Mouse (Mus musculus): ENCODE measurements around the gene Unk. TPM values are rescaled to one million over a fixed set of nuclear protein-coding genes. Genes with fewer than 3 reads are reported as not detected.
A peak's percentile ranks its signal among the peaks of the same experiment; 100 is the strongest.

Unk gene
- polyA plus RNA-seq, 1 experiment from 2014 or later: 34.1 TPM

DNA sequence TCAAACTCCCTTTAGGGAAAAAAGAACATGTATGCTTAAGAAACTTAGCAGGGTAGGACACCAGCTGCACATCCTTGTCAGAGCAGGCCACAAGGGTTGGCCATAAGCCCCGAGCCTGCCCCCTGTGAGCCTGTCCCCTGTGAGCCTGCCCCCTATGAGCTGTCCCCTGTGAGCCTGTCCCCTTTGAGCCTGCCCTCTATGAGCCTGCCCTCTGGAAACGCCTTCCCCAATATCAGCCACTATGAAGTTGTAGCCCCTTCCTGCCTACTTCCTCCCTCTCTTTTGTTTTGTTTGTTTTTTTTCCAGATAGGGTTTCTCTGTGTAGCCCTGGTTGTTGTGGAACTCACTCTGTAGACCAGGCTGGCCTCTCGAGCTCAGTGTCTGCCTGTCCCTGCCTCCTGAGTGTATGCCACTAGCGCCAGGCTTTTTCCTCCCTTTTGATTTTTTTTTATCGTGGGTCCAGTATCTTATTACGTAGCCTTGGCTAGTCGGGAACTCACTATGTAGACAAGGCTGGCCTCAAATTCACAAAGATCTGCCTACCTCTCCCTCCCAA lies 44.4 kb downstream of the Unk start:
- ATAC-seq (replicated peaks; ENCODE audit: low FRiP score) (no peak), DNase-seq (ENCODE audit: low spot score) (no peak)
- Histone ChIP-seq H3K36me3 (ENCODE audit: control insufficient read depth, insufficient read depth, low read length) (peaks cover 9% of the 10 kb centered on the region; the same call in 1 of the 2 replicates), H3K27ac (ENCODE audit: low read depth, low read length) (peak overlapping the region; percentile 35; the same call in 1 of the 2 replicates), H3K9me3 (ENCODE audit: control insufficient read depth, low read length) (no peaks in the 10 kb centered on the region), H3K4me2 (no peak overlapping the region), H3K4me3 (ENCODE audit: low read depth, low read length) (no peak overlapping the region), H3K27me3 (replicated peaks; ENCODE audit: control insufficient read depth, insufficient read depth, low read length) (no peaks in the 10 kb centered on the region), H3K9ac (ENCODE audit: low read depth, low read length) (no peak overlapping the region), H3K4me1 (replicated peaks; ENCODE audit: control insufficient read depth, insufficient read depth, low read length) (peaks cover 45% of the 10 kb centered on the region)
- whole genome bisulfite sequencing: 49% methylated on average over 7 of the region's 7 CpGs

DNA sequence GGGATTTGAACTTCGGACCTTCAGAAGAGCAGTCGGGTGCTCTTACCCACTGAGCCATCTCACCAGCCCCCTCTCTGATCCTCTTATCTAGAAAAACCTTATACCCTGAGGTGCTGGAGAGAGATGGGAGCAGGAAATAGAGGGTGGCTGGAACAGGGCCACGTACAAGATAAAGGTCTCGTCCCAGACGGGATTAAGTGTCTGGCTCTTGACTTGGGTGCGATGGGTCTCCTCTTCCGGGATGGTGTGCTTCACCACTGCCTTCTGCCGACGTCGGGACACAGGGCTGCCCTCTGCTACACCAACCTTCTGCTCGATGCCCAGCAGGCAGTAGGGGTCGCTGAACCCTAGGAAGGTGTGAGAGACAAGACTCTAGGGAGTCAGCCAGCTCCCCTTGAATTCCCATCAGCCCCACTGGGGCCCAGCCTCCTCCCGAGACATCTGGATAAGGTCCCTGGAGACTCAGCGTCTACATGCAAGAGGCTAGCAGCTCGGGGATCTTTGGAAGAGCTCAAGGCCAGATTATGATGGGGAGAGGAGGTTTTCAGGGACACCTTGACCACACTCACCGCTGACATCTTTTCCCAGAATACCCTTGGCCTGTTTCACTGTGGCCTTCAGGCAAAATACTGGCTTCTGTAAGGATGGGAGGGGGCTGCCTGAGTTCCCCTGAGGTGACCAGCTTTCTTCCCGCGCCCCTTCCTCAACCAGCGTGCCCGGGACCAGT lies 45.6 kb downstream of the Unk start:
- DNase-seq (ENCODE audit: low spot score) (peak; percentile 63), ATAC-seq (replicated peaks; ENCODE audit: low FRiP score) (peak; percentile 11; the same call in 1 of the 2 replicates)
- peak overlapping the region; percentile 68 for H3K4me3 ChIP-seq (ENCODE audit: low read depth, low read length)
- WGBS: 29% methylated on average over 20 of the region's 20 CpGs
- H3K36me3 ChIP-seq (ENCODE audit: control insufficient read depth, insufficient read depth, low read length): peaks cover 12% of the 10 kb centered on the region; the same call in 1 of the 2 replicates
- no peaks in the 10 kb centered on the region for H3K27me3 ChIP-seq (replicated peaks; ENCODE audit: control insufficient read depth, insufficient read depth, low read length)
- peak overlapping the region; percentile 94 for H3K9ac ChIP-seq (ENCODE audit: low read depth, low read length)
- no peaks in the 10 kb centered on the region for H3K9me3 ChIP-seq (ENCODE audit: control insufficient read depth, low read length)
- peak overlapping the region; percentile 96 for H3K4me2 ChIP-seq
- peaks cover 56% of the 10 kb centered on the region for H3K4me1 ChIP-seq (replicated peaks; ENCODE audit: control insufficient read depth, insufficient read depth, low read length)
- peak overlapping the region; percentile 100 for H3K27ac ChIP-seq (ENCODE audit: low read depth, low read length)

DNA sequence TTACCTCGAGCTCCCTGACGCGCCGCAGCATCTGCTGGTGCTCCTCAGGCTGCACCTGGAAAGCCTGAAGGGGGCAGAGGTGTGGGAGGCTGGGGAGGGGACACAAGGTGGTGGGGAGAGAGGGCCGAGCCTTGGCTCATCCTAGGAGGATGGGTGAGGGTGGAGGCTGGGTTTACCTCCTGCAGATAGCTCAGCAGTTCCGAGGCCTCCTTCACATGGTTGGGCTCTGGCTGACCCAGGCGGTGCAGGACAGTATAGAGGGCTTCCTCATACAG lies 46.1 kb downstream of the Unk start:
- ATAC-seq (replicated peaks; ENCODE audit: low FRiP score) (no peak; the same call in 1 of the 2 replicates), DNase-seq (ENCODE audit: low spot score) (no peak)
- H3K4me2 ChIP-seq: peak overlapping the region; percentile 96
- peak overlapping the region; percentile 68 for H3K4me3 ChIP-seq (ENCODE audit: low read depth, low read length)
- peak overlapping the region; percentile 100 for H3K27ac ChIP-seq (ENCODE audit: low read depth, low read length)
- no peaks in the 10 kb centered on the region for H3K27me3 ChIP-seq (replicated peaks; ENCODE audit: control insufficient read depth, insufficient read depth, low read length)
- 41% methylated on average over 7 of the region's 7 CpGs for WGBS
- H3K36me3 ChIP-seq (ENCODE audit: control insufficient read depth, insufficient read depth, low read length): peaks cover 15% of the 10 kb centered on the region; the same call in 1 of the 2 replicates
- no peaks in the 10 kb centered on the region for H3K9me3 ChIP-seq (ENCODE audit: control insufficient read depth, low read length)
- H3K4me1 ChIP-seq (replicated peaks; ENCODE audit: control insufficient read depth, insufficient read depth, low read length): peaks cover 56% of the 10 kb centered on the region
- H3K9ac ChIP-seq (ENCODE audit: low read depth, low read length): peak overlapping the region; percentile 94

DNA sequence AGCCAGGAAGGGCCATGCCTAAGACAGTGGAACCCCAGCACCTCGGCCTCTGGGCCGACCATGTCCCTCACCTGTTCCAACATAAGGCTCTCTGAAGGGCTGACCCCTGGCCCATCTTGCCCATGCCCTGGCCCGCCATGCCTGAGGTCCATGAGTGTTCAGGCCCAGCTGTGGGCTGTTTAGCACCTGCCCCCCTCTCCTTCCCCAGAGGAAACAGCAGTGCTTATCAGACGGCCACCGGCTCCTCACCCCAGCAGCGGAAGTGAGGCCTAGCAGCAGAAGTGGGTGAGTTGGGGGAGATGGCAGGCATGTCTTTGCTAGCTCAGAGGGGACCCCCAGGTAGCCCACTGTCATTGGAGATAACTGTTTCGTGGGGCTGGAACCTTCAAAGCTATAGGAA lies 46.7 kb downstream of the Unk start:
- DNase-seq (ENCODE audit: low spot score) (no peak), ATAC-seq (replicated peaks; ENCODE audit: low FRiP score) (peak; percentile 65)
- Histone ChIP-seq H3K4me1 (replicated peaks; ENCODE audit: control insufficient read depth, insufficient read depth, low read length) (peaks cover 56% of the 10 kb centered on the region), H3K9me3 (ENCODE audit: control insufficient read depth, low read length) (no peaks in the 10 kb centered on the region), H3K9ac (ENCODE audit: low read depth, low read length) (peak overlapping the region; percentile 94), H3K27me3 (replicated peaks; ENCODE audit: control insufficient read depth, insufficient read depth, low read length) (no peaks in the 10 kb centered on the region), H3K4me3 (ENCODE audit: low read depth, low read length) (peak overlapping the region; percentile 68), H3K36me3 (ENCODE audit: control insufficient read depth, insufficient read depth, low read length) (peaks cover 18% of the 10 kb centered on the region; the same call in 1 of the 2 replicates), H3K4me2 (peak overlapping the region; percentile 96), H3K27ac (ENCODE audit: low read depth, low read length) (peak overlapping the region; percentile 100)
- 31% methylated on average over 7 of the region's 7 CpGs for WGBS

DNA sequence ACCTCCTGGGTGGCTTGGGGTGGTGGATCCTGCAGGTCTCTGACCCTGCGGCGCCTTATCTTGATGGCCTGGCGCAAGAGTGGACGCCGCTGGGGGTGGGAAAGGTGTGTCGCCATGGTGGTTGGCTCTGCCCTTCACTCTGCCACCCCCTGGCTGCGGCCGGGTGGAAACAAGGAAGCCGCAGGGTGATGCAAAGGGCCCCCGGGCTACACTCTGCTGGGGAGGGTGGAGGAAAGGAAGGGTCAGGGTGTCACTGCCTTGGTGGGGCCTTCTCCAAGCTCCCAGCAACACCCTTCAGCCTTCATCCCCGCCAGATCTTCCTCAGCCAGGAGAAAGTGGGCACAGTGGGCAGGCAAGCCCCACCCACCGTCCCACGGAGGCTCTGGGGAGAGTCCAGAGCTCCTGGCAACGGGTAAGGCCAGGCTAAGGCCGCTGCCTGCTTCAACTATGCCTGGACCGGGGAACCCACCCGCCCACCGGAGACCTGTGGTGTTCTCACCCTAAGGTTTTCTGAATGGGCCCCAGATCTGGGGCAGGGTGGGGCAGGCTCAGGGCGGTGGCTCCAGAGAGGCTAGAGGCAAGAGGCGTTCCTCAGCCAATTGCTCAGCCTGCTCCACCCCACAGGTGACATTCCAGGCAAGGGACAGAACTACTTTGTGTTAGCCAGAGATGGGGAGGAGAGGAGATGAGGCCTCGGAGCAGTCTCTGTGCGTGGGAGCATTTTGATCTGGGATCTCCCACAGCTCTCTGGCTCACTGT lies 47.5 kb downstream of the Unk start, which contains the start of gene Unc13d:
Unc13d (minus strand) TSS at position 516 of the 759 bp plus-strand sequence.
- H3K27ac ChIP-seq (ENCODE audit: low read depth, low read length): peak within 1 kb of the TSS; percentile 100
- peak; percentile 71 for DNase-seq (ENCODE audit: low spot score)

DNA sequence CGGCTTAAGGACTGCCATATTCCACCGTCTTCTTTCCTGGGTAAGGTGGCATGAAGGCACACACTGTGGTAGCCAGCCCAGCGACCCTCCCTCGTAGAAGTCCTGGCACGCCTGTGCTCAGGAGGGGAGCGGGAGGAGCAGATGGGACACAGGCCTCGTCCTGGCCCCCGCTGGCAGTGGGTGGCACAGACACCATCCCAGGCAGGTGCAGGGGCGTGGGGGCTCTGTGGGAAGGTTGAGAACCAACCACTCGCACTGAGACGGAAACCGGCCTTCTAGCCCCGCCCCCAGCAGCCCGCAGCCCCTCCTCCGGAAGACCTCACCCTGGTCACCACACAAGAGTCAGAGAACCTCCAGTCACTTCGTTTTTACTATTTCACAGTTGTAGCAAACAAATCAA lies 48.1 kb downstream of the Unk start:
- DNase-seq (ENCODE audit: low spot score) (peak; percentile 73), ATAC-seq (replicated peaks; ENCODE audit: low FRiP score) (peak; percentile 37)
- peaks cover 26% of the 10 kb centered on the region for H3K36me3 ChIP-seq (ENCODE audit: control insufficient read depth, insufficient read depth, low read length)
- H3K9ac ChIP-seq (ENCODE audit: low read depth, low read length): peak overlapping the region; percentile 94
- H3K4me2 ChIP-seq: peak overlapping the region; percentile 96
- H3K27me3 ChIP-seq (replicated peaks; ENCODE audit: control insufficient read depth, insufficient read depth, low read length): no peaks in the 10 kb centered on the region
- peak overlapping the region; percentile 100 for H3K27ac ChIP-seq (ENCODE audit: low read depth, low read length)
- 8% methylated on average over 16 of the region's 16 CpGs for WGBS
- no peaks in the 10 kb centered on the region for H3K9me3 ChIP-seq (ENCODE audit: control insufficient read depth, low read length)
- peak overlapping the region; percentile 68 for H3K4me3 ChIP-seq (ENCODE audit: low read depth, low read length)
- H3K4me1 ChIP-seq (replicated peaks; ENCODE audit: control insufficient read depth, insufficient read depth, low read length): peaks cover 55% of the 10 kb centered on the region

More for the DNA sequence above, 47.5 kb downstream of the Unk start, which contains the start of gene Unc13d:
- 32% methylated on average over 22 of the region's 22 CpGs for WGBS
- Histone ChIP-seq H3K4me1 (replicated peaks; ENCODE audit: control insufficient read depth, insufficient read depth, low read length) (peaks cover 56% of the 10 kb centered on the region), H3K9me3 (ENCODE audit: control insufficient read depth, low read length) (no peaks in the 10 kb centered on the region), H3K36me3 (ENCODE audit: control insufficient read depth, insufficient read depth, low read length) (peaks cover 25% of the 10 kb centered on the region), H3K9ac (ENCODE audit: low read depth, low read length) (peak within 1 kb of the TSS; percentile 94), H3K4me3 (ENCODE audit: low read depth, low read length) (peak within 1 kb of the TSS; percentile 68), H3K4me2 (peak within 1 kb of the TSS; percentile 96), H3K27me3 (replicated peaks; ENCODE audit: control insufficient read depth, insufficient read depth, low read length) (no peaks in the 10 kb centered on the region)
- peak; percentile 83 for ATAC-seq (replicated peaks; ENCODE audit: low FRiP score)

DNA sequence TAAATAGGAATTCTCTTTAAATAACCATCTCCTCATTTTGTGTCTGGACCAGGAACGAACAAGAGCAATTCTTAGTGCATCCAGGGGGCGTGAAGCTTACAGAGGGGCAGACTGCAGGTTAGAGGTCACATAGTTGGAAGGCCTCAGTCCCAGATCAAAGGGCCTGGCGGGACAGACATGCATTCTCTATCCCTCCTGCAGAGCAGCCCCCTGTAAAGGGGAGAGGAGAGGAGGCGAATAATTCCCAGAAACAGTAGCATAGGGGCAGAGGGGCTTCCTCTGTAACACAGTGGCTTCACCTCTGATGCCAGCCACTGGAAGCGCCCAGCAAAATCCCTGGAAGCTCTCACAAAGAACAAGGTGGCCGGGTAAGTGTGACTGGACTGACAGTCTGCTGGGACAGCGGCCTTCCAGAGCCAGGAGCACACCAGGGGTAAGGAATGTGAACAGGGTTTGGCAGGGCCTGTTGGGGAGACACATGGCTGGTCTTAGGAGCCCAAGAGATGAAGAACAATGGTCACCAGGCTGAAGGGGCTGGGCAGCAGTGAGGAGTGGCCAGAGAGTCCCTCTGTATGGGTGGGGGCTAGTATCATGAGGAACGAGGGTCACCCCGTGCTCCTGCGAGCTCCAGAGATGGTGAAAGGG lies 48.7 kb downstream of the Unk start:
- H3K9ac ChIP-seq (ENCODE audit: low read depth, low read length): peak overlapping the region; percentile 51; the same call in 1 of the 2 replicates
- H3K4me1 ChIP-seq (replicated peaks; ENCODE audit: control insufficient read depth, insufficient read depth, low read length): peaks cover 54% of the 10 kb centered on the region
- no peak for DNase-seq (ENCODE audit: low spot score)
- H3K27me3 ChIP-seq (replicated peaks; ENCODE audit: control insufficient read depth, insufficient read depth, low read length): no peaks in the 10 kb centered on the region
- H3K4me2 ChIP-seq: peak overlapping the region; percentile 96
- H3K9me3 ChIP-seq (ENCODE audit: control insufficient read depth, low read length): no peaks in the 10 kb centered on the region
- H3K27ac ChIP-seq (ENCODE audit: low read depth, low read length): peak overlapping the region; percentile 79; the same call in 1 of the 2 replicates
- WGBS: 50% methylated on average over 10 of the region's 10 CpGs
- H3K36me3 ChIP-seq (ENCODE audit: control insufficient read depth, insufficient read depth, low read length): peaks cover 31% of the 10 kb centered on the region
- ATAC-seq (replicated peaks; ENCODE audit: low FRiP score): no peak
- H3K4me3 ChIP-seq (ENCODE audit: low read depth, low read length): peak overlapping the region; percentile 25

DNA sequence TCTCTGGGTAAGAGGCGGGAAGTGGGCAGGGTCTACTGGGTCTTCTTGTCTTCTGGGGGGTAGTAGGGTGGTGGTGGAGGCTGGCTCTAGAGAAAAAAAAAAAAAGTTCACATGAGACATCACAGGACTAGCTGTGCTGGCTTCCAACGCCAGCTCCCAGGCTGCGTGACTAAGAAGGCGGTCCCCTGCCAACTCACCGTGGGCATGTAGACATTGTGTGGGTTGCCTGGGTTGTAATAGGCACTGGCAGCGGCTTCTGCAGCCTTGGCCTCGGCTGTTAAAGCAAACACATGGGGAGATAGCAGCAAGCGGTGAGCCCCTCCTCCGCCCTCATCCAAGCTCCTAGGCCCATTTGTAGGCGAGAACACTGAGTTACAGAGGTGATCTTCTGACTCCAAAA lies 49.4 kb downstream of the Unk start:
- H3K36me3 ChIP-seq (ENCODE audit: control insufficient read depth, insufficient read depth, low read length): peaks cover 33% of the 10 kb centered on the region
- no peak overlapping the region for H3K4me3 ChIP-seq (ENCODE audit: low read depth, low read length)
- WGBS: 69% methylated on average over 10 of the region's 10 CpGs
- peak overlapping the region; percentile 19; the same call in 1 of the 2 replicates for H3K4me2 ChIP-seq
- peak overlapping the region; percentile 79; the same call in 1 of the 2 replicates for H3K27ac ChIP-seq (ENCODE audit: low read depth, low read length)
- ATAC-seq (replicated peaks; ENCODE audit: low FRiP score) (no peak), DNase-seq (ENCODE audit: low spot score) (no peak)
- no peaks in the 10 kb centered on the region for H3K9me3 ChIP-seq (ENCODE audit: control insufficient read depth, low read length)
- H3K4me1 ChIP-seq (replicated peaks; ENCODE audit: control insufficient read depth, insufficient read depth, low read length): peaks cover 55% of the 10 kb centered on the region
- no peaks in the 10 kb centered on the region for H3K27me3 ChIP-seq (replicated peaks; ENCODE audit: control insufficient read depth, insufficient read depth, low read length)
- no peak overlapping the region for H3K9ac ChIP-seq (ENCODE audit: low read depth, low read length)
